Mouse (Mus musculus): ENCODE measurements around the gene Clec4e. TPM values are rescaled to one million over a fixed set of nuclear protein-coding genes. Genes with fewer than 3 reads are reported as not detected.
A peak's percentile ranks its signal among the peaks of the same experiment; 100 is the strongest.
"Not testable (repeated sequence)": the region's sequence is repeated elsewhere in the genome, so short reads cannot be mapped to it uniquely, and the experiment has no call there.

Gene Clec4e
- polyA plus RNA-seq (2012), result not detected in 2 replicates

GRCm38 (mm10) chr6:123289753-123290152 lies at the start of gene Clec4e:
Clec4e (minus strand) TSS chr6:123289870.
- H3K36me3 ChIP-seq (ENCODE audit: control insufficient read depth), result no peaks in the 10 kb centered on the region
- no peak for TF ChIP-seq GATA1 (IDR thresholded peaks at IDR 0.05; ENCODE audit: low read length)
- no peaks in the 10 kb centered on the region for H3K9me3 ChIP-seq (ENCODE audit: control insufficient read depth, low read length)
- peak within 1 kb of the TSS; percentile 19 for H3K4me3 ChIP-seq (replicated peaks)
- H3K4me1 ChIP-seq (ENCODE audit: control insufficient read depth), result peaks cover 57% of the 10 kb centered on the region
- H3K27me3 ChIP-seq (ENCODE audit: control insufficient read depth), result no peaks in the 10 kb centered on the region

- no peaks in the 10 kb centered on the region for H3K27me3 ChIP-seq (ENCODE audit: control insufficient read depth)
- TF ChIP-seq TAL1 (IDR thresholded peaks at IDR 0.05; ENCODE audit: low read length) (no peak), GATA1 (IDR thresholded peaks at IDR 0.05; ENCODE audit: low read length) (no peak)
- no peaks in the 10 kb centered on the region for H3K4me1 ChIP-seq (ENCODE audit: control insufficient read depth)
- no peaks in the 10 kb centered on the region for H3K36me3 ChIP-seq (ENCODE audit: control insufficient read depth)
- no peaks in the 10 kb centered on the region for H3K9me3 ChIP-seq (ENCODE audit: control insufficient read depth, low read length)
- H3K4me3 ChIP-seq (replicated peaks), result no peak overlapping the region
Observed at GRCm38 (mm10) chr6:123332503-123332902, 42.8 kb upstream of the Clec4e start.

GRCm38 (mm10) chr6:123308033-123308432 lies 18.4 kb upstream of the Clec4e start, which contains the start of gene Vmn2r19:
Vmn2r19 (plus strand) TSS chr6:123308333.
- TF ChIP-seq GATA1 (IDR thresholded peaks at IDR 0.05; ENCODE audit: low read length), result no peak
- TF ChIP-seq TAL1 (IDR thresholded peaks at IDR 0.05; ENCODE audit: low read length), result no peak
- Histone ChIP-seq H3K36me3 (ENCODE audit: control insufficient read depth) (no peaks in the 10 kb centered on the region), H3K4me3 (replicated peaks) (no peak within 1 kb of the TSS), H3K27me3 (ENCODE audit: control insufficient read depth) (no peaks in the 10 kb centered on the region), H3K9me3 (ENCODE audit: control insufficient read depth, low read length) (no peaks in the 10 kb centered on the region), H3K4me1 (ENCODE audit: control insufficient read depth) (peaks cover 22% of the 10 kb centered on the region)

GRCm38 (mm10) chr6:123306315-123306714 lies 16.6 kb upstream of the Clec4e start:
- H3K4me1 ChIP-seq (ENCODE audit: control insufficient read depth), result peaks cover 26% of the 10 kb centered on the region
- H3K4me3 ChIP-seq (replicated peaks); H3K9me3 ChIP-seq (ENCODE audit: control insufficient read depth, low read length); H3K36me3 ChIP-seq (ENCODE audit: control insufficient read depth); H3K27me3 ChIP-seq (ENCODE audit: control insufficient read depth): not testable (repeated sequence)

GRCm38 (mm10) chr6:123296687-123297086 lies 7.0 kb upstream of the Clec4e start:
- Histone ChIP-seq H3K27me3 (ENCODE audit: control insufficient read depth) (no peaks in the 10 kb centered on the region), H3K9me3 (ENCODE audit: control insufficient read depth, low read length) (no peaks in the 10 kb centered on the region), H3K36me3 (ENCODE audit: control insufficient read depth) (no peaks in the 10 kb centered on the region), H3K4me3 (replicated peaks) (peak overlapping the region; percentile 52), H3K4me1 (ENCODE audit: control insufficient read depth) (peaks cover 51% of the 10 kb centered on the region)
- TF ChIP-seq GATA1 (IDR thresholded peaks at IDR 0.05; ENCODE audit: low read length) (no peak), TAL1 (IDR thresholded peaks at IDR 0.05; ENCODE audit: low read length) (no peak)

- not testable (repeated sequence) for H3K27me3 ChIP-seq (ENCODE audit: control insufficient read depth)
Observed at GRCm38 (mm10) chr6:123293509-123293908, 3.8 kb upstream of the Clec4e start.

GRCm38 (mm10) chr6:123292751-123293400 lies 3.2 kb upstream of the Clec4e start:
- H3K4me3 ChIP-seq (replicated peaks), result peak overlapping the region; percentile 50
- peak; percentile 76 for TF ChIP-seq GATA1 (IDR thresholded peaks at IDR 0.05; ENCODE audit: low read length)
- peak; percentile 88 for TF ChIP-seq TAL1 (IDR thresholded peaks at IDR 0.05; ENCODE audit: low read length)
- no peaks in the 10 kb centered on the region for H3K27me3 ChIP-seq (ENCODE audit: control insufficient read depth)
- no peaks in the 10 kb centered on the region for H3K9me3 ChIP-seq (ENCODE audit: control insufficient read depth, low read length)
- no peaks in the 10 kb centered on the region for H3K36me3 ChIP-seq (ENCODE audit: control insufficient read depth)
- peaks cover 78% of the 10 kb centered on the region for H3K4me1 ChIP-seq (ENCODE audit: control insufficient read depth)

More at GRCm38 (mm10) chr6:123293509-123293908, 3.8 kb upstream of the Clec4e start:
- Histone ChIP-seq H3K4me3 (replicated peaks) (peak overlapping the region; percentile 36), H3K4me1 (ENCODE audit: control insufficient read depth) (peaks cover 74% of the 10 kb centered on the region)
- not testable (repeated sequence) for H3K36me3 ChIP-seq (ENCODE audit: control insufficient read depth); H3K9me3 ChIP-seq (ENCODE audit: control insufficient read depth, low read length)

GRCm38 (mm10) chr6:123288931-123289330 lies 739 bp downstream of the Clec4e start:
- Histone ChIP-seq H3K4me3 (replicated peaks) (peak overlapping the region; percentile 19), H3K4me1 (ENCODE audit: control insufficient read depth) (peaks cover 50% of the 10 kb centered on the region), H3K36me3 (ENCODE audit: control insufficient read depth) (no peaks in the 10 kb centered on the region), H3K27me3 (ENCODE audit: control insufficient read depth) (no peaks in the 10 kb centered on the region), H3K9me3 (ENCODE audit: control insufficient read depth, low read length) (no peaks in the 10 kb centered on the region)
- TF ChIP-seq GATA1 (IDR thresholded peaks at IDR 0.05; ENCODE audit: low read length), result no peak
- no peak for TF ChIP-seq TAL1 (IDR thresholded peaks at IDR 0.05; ENCODE audit: low read length)

- Histone ChIP-seq H3K27me3 (ENCODE audit: control insufficient read depth) (no peaks in the 10 kb centered on the region), H3K9me3 (ENCODE audit: control insufficient read depth, low read length) (no peaks in the 10 kb centered on the region), H3K4me3 (replicated peaks) (no peak overlapping the region), H3K36me3 (ENCODE audit: control insufficient read depth) (no peaks in the 10 kb centered on the region), H3K4me1 (ENCODE audit: control insufficient read depth) (peaks cover 26% of the 10 kb centered on the region)
- TF ChIP-seq TAL1 (IDR thresholded peaks at IDR 0.05; ENCODE audit: low read length) (no peak), GATA1 (IDR thresholded peaks at IDR 0.05; ENCODE audit: low read length) (no peak)
Observed at GRCm38 (mm10) chr6:123286311-123286710, 3.4 kb downstream of the Clec4e start.

- no peaks in the 10 kb centered on the region for H3K4me1 ChIP-seq (ENCODE audit: control insufficient read depth)
Observed at GRCm38 (mm10) chr6:123279443-123279842, 10.2 kb downstream of the Clec4e start.

More at GRCm38 (mm10) chr6:123279443-123279842, 10.2 kb downstream of the Clec4e start:
- H3K4me3 ChIP-seq (replicated peaks), result no peak overlapping the region
- no peaks in the 10 kb centered on the region for H3K9me3 ChIP-seq (ENCODE audit: control insufficient read depth, low read length)
- no peaks in the 10 kb centered on the region for H3K27me3 ChIP-seq (ENCODE audit: control insufficient read depth)
- H3K36me3 ChIP-seq (ENCODE audit: control insufficient read depth), result no peaks in the 10 kb centered on the region
- TF ChIP-seq GATA1 (IDR thresholded peaks at IDR 0.05; ENCODE audit: low read length), result no peak
- no peak for TF ChIP-seq TAL1 (IDR thresholded peaks at IDR 0.05; ENCODE audit: low read length)

Measured in erythroblast, embryonic 14.5 days (primary cell).